Mouse (Mus musculus) adipocyte (in vitro differentiated cells): ENCODE results near the gene Fermt1.

Experiments
- DNase-seq: peaks from one replicate; pipeline ENCODE4 v3.0.0-alpha.2; 2016; ENCODE audit warnings: low spot score

The Fermt1 gene

DNA sequence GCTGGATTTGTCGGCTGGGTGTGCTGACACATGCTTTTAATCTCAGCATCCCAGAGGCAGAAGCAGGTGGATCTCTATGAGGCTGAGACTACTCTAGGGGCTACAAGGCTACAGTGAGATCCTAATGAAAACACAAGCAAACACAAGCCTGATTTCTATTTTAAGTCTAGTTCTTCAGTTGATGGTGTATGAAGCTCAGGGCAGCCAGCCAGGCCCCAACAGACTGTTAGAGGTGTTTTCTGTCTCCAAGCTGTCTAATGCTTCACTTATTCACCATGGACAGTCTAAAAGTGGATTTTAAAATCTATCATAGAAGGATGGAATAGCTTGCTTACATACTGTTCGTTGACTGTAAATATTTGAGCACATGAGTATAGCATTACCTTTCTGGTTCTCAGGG is 84.2 kb downstream of the Fermt1 start:
- DNase-seq: no peak

DNA sequence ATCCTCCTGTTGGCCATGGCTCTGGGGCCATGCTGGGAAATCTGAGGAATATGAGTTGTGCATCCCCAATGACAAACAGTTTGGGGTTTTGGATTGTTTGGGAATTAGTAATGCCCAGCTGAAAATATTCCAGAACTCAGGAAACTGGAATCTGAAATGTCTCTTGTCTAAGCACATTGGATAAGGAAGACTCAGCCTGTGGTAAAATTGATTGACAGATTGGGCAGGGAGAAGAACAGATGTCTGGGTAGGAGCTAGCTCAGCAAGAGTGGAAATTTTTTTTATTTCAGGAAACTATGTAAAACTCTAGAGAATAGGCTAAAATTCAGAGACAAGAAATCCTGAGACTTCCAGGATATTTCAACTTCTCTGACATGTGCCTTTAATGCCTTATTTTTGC is 85.3 kb downstream of the Fermt1 start:
- DNase-seq: no peak

DNA sequence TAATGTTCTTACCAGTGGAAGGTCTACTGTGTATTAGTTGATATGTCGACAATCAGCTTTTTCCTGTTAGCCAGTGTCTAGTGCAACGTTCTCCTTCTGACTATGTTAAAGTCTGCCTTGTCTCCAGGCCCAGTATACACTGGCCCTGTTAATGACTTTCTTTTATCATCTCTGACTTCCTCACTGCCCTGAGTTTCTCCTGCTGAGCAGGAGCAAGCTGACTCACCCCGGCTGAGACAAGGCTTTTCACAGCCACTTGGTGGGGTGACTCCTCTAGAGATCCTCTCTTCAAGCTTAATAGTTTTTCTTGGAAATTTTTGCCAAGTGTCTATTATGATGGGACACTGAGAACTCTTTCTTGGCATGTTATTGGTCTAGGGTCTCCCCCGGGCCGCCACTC is 89.4 kb downstream of the Fermt1 start:
- DNase-seq: peak; percentile 27
